ENCODE assay signal across 8 mouse cellular contexts in genomic region chr17:34077549-34077948, GRCm38 (mm10). TPM values are rescaled to one million over a fixed set of nuclear protein-coding genes. Genes with fewer than 3 reads are reported as not detected.
DNase-seq lines count a peak whose midpoint lies in the region.

No protein-coding gene starts in this region.

- DNase-seq in gastrocnemius, adult 18-20 months (ENCODE audit: low spot score) = peak; percentile 70
- no peak for DNase-seq in gastrocnemius, postnatal 25 days
- peak; percentile 60 for DNase-seq in MEL-GATA-1-ER (ENCODE audit: extremely low read depth, low read depth)
- peak; percentile 62 to 68 for DNase-seq in cerebellum, adult 18-20 months
- DNase-seq in frontal cortex, postnatal 36 days (ENCODE audit: low spot score in 2 of 2) = peak; percentile 57 to 76
- peak; percentile 42 to 85 for DNase-seq in layer of hippocampus, adult 18-20 months (ENCODE audit: low spot score in 2 of 2)
- peak; percentile 83 for DNase-seq in lung, postnatal 14 days
- DNase-seq in spleen, adult 18-20 months = peak; percentile 32 to 74

RNA-seq across cellular contexts. Expression of gene H2-Oa, which starts 14.6 kb away (rescaled TPM):
- total RNA-seq in gastrocnemius, adult 18-20 months (2021) = not detected
- not detected for total RNA-seq in gastrocnemius, postnatal 25 days (2021)
- total RNA-seq in layer of hippocampus, adult 18-20 months (2021) = not detected

RNA-seq across cellular contexts. Expression of gene Col11a2, which starts 38.3 kb away (rescaled TPM):
- total RNA-seq in gastrocnemius, adult 18-20 months (2021) = 1 to 10 TPM; 2.9 TPM
- total RNA-seq in gastrocnemius, postnatal 25 days (2021) = 10 to 100 TPM in 1 of 2 experiments, 1 to 10 TPM in 1; 6.5 to 16.7 TPM
- 10 to 100 TPM; 22.5 to 23.4 TPM for total RNA-seq in layer of hippocampus, adult 18-20 months (2021)

RNA-seq across cellular contexts. Expression of gene H2-DMa, which starts 41.8 kb away (rescaled TPM):
- total RNA-seq in gastrocnemius, adult 18-20 months (2021) = 1 to 10 TPM; 2.6 to 3.2 TPM
- total RNA-seq in gastrocnemius, postnatal 25 days (2021) = 1 to 10 TPM; 2.8 to 3.1 TPM
- total RNA-seq in layer of hippocampus, adult 18-20 months (2021) = 10 to 100 TPM; 27.4 to 32.5 TPM

RNA-seq across cellular contexts. Expression of gene Brd2, which starts 44.9 kb away (rescaled TPM):
- 10 to 100 TPM; 71.6 to 77.3 TPM for total RNA-seq in gastrocnemius, adult 18-20 months (2021)
- total RNA-seq in gastrocnemius, postnatal 25 days (2021) = 10 to 100 TPM; 66.7 to 69.1 TPM
- 100 to 1,000 TPM; 184 to 185 TPM for total RNA-seq in layer of hippocampus, adult 18-20 months (2021)

RNA-seq across cellular contexts. Expression of gene Rxrb, which starts 45.9 kb away (rescaled TPM):
- total RNA-seq in gastrocnemius, adult 18-20 months (2021) = 10 to 100 TPM; 34.9 to 37.0 TPM
- 10 to 100 TPM; 34.9 to 36.3 TPM for total RNA-seq in gastrocnemius, postnatal 25 days (2021)
- 10 to 100 TPM; 77.1 to 85.8 TPM for total RNA-seq in layer of hippocampus, adult 18-20 months (2021)

Comparison
In these comparisons a context has a peak if more than half of its experiments do, and no peak if none do; other contexts are left out.
1. RNA of gene H2-DMa, which starts 41.8 kb away (total RNA-seq): 27.4 to 32.5 TPM in layer of hippocampus, adult 18-20 months; 2.6 to 3.2 TPM in gastrocnemius, adult 18-20 months and 2.8 to 3.1 TPM in gastrocnemius, postnatal 25 days; every median in the first group is over 4 times any median in the second.